Comparison of ENCODE assay signal across 1 mouse cellular context in the genomic region with DNA sequence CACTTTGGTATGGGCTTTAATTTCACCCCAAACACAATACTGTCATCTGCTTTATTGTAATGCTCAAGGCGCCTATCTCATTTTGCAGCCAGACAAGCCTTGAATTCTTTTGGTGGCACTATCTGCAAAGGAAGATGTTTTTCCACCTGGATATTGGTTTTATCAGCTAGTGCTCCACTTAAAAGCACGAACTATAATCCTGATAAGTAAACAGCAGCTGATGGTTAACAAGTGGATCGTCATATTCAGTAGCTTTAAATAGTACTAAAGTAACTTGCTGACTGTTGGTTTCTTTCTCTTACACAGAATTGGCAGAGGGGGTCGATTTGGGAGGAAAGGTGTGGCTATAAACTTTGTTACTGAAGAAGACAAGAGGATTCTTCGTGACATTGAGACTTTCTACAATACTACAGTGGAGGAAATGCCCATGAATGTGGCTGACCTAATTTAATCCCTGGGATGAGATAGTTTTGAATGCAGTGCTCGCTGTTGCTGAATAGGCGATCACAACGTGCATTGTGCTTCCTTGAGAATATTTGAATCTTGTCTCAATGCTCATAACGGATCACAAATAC.
TF ChIP-seq lines count a peak whose summit lies in the region.

No protein-coding gene starts in this region.

TF ChIP-seq in CH12.LX, 34 proteins besides CTCF, POLR2A, EP300 and RAD21:
- no peak for TF ChIP-seq MAFK (IDR thresholded peaks at IDR 0.05; ENCODE audit: insufficient replicate concordance, low read length)
- TF ChIP-seq USF1 (IDR thresholded peaks at IDR 0.05; ENCODE audit: low read depth, low read length): no peak
- no peak for TF ChIP-seq RCOR1 (conservative IDR thresholded peaks at IDR 0.05; ENCODE audit: low read depth, low read length)
- no peak for TF ChIP-seq E2F4 (IDR thresholded peaks at IDR 0.05; ENCODE audit: insufficient replicate concordance, low read depth, low read length)
- TF ChIP-seq JUND (conservative IDR thresholded peaks at IDR 0.05; ENCODE audit: low read depth, low read length): no peak
- no peak for TF ChIP-seq ZKSCAN1 (IDR thresholded peaks at IDR 0.05; ENCODE audit: borderline replicate concordance, low read depth, low read length)
- TF ChIP-seq TBP (conservative IDR thresholded peaks at IDR 0.05; ENCODE audit: low read depth, low read length): no peak
- no peak for TF ChIP-seq ETS1 (conservative IDR thresholded peaks at IDR 0.05; ENCODE audit: low read depth, low read length)
- no peak for TF ChIP-seq CHD2 (IDR thresholded peaks at IDR 0.05; ENCODE audit: low read length)
- no peak for TF ChIP-seq MXI1 (IDR thresholded peaks at IDR 0.05; ENCODE audit: low read depth, low read length)
- no peak for TF ChIP-seq ZMIZ1 (IDR thresholded peaks at IDR 0.05; ENCODE audit: low read depth, low read length)
- no peak for TF ChIP-seq GABPA (IDR thresholded peaks at IDR 0.05; ENCODE audit: insufficient replicate concordance, low read depth, low read length)
- TF ChIP-seq KAT2A (IDR thresholded peaks at IDR 0.05; ENCODE audit: insufficient replicate concordance, low read length): no peak
- TF ChIP-seq SMC3 (IDR thresholded peaks at IDR 0.05; ENCODE audit: low read depth, low read length): no peak
- TF ChIP-seq TCF12 (IDR thresholded peaks at IDR 0.05; ENCODE audit: low read depth, low read length): no peak
